Mouse (Mus musculus) hindbrain, postnatal 0 days (tissue): Measurements from ENCODE around the gene Styxl1. TPM values are rescaled to one million over a fixed set of nuclear protein-coding genes. Genes with fewer than 3 reads are reported as not detected.

Experiments used
- ATAC-seq: fragments of 200-750 bp; cut with Nextera tagmentation; 2 replicates; pipeline ENCODE4 v1.8.0; 2017; ENCODE audit warnings: mild to moderate bottlenecking, moderate TSS enrichment, moderate library complexity
- DNase-seq: peaks from one replicate; pipeline ENCODE4 v3.0.0-alpha.2; 2015; ENCODE audit warnings: low spot score
- H3K27ac ChIP-seq: fragments of 300-500 bp; sonication (generic); 2 replicates; pipeline ENCODE4 v1.5.1; 2014; ENCODE audit warnings: mild to moderate bottlenecking
- H3K27me3 ChIP-seq: fragments of 300-500 bp; sonication (generic); 2 replicates; pipeline ENCODE4 v1.6.1; 2014; ENCODE audit warnings: low read length, mixed read lengths; ENCODE audit not compliant: insufficient read depth
- H3K36me3 ChIP-seq: fragments of 300-500 bp; sonication (generic); 2 replicates; pipeline ENCODE4 v1.6.1; 2014; ENCODE audit warnings: low read length, mixed read lengths; ENCODE audit not compliant: insufficient read depth
- H3K4me1 ChIP-seq: fragments of 300-500 bp; sonication (generic); 2 replicates; pipeline ENCODE4 v1.6.1; 2014; ENCODE audit warnings: antibody characterized with exemption, low read length, mixed read lengths; ENCODE audit not compliant: insufficient read depth
- H3K4me2 ChIP-seq: fragments of 300-500 bp; sonication (generic); 2 replicates; pipeline ENCODE4 v1.6.1; 2014; ENCODE audit warnings: low read depth, mild to moderate bottlenecking, low read length, moderate library complexity, mixed read lengths
- H3K4me3 ChIP-seq: fragments of 300-500 bp; sonication (generic); 2 replicates; pipeline ENCODE4 v1.5.1; 2014; ENCODE audit warnings: low read length
- H3K9ac ChIP-seq: fragments of 300-500 bp; sonication (generic); replicated peaks from 2 replicates; pipeline ENCODE4 v1.6.1; 2014; ENCODE audit warnings: mild to moderate bottlenecking, low read length, moderate library complexity, mixed read lengths
- H3K9me3 ChIP-seq: fragments of 300-500 bp; sonication (generic); 2 replicates; pipeline ENCODE4 v1.6.1; 2016; ENCODE audit warnings: low read length, mixed read lengths
- CTCF ChIP-seq: IDR thresholded peaks from 2 replicates; pipeline ENCODE4 v1.5.1; 2016; ENCODE audit warnings: antibody characterized with exemption, control low read depth, low read depth
- WGBS: fragments of 180-500 bp; shearing (Covaris S2); extraction: QIAGEN DNeasy Blood & Tissue Kit; methylation state at CpG from one replicate; pipeline ENCODE4 v1.1.7; 2014; 5-methylcytosine and 5-hydroxymethylcytosine counted together
- polyA plus RNA-seq: library from polyadenylated mRNA; unstranded; fragments of >200 nt; fragmentation: Nextera tagmentation; extraction: Ambion mirVana; gene quantifications from 2 replicates; pipeline ENCODE4 v1.2.1, GENCODE M21; 2015
- total RNA-seq: library from RNA; depleted of rRNA; stranded (reverse); fragments of >200 nt; gene quantifications from 2 replicates; pipeline ENCODE4 v1.2.3, GENCODE M21; 2014

The Styxl1 gene
- total and polyA plus RNA-seq, 2 experiments from 2014 or later = 0.10 to 0.61 TPM

DNA sequence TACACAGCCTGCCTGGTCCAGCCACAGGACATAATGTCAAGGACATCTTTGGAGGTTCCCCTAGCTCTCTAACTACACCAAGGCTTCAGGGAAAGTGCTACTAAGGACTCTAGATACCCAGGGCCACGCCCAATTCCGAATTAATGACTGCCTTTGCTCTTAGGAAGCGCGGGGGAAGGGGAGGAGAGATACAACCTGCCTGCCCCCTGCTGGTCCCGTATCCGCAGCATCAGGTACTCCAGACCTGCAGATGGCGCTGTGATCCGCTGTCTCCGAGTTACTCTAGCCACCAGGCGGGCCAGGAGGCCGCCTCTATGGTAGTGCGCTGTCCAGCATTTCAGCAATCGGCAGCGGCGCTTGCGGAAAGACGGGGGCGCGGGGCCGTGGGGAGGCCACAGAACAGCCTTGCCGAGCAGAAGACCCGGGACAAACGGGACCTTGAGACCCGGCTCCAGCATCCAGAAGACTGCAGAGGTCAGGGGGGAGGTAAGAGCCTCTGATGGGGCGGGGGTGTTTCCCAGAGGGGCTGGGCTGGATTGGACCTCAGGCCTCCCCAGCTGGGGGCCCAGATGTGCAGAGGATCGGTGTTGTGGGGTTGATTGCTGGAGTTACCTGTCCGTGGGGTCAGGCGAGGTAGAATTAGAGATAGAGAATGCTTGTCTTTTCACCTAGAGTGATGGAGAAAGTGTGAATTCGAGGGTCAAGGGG is 28.5 kb upstream of the Styxl1 start, which contains the start of gene Srrm3:
Gene Srrm3 (plus strand): TSS at position 336 of the 708 bp plus-strand sequence.
- peak; percentile 77 for ATAC-seq
- H3K4me2 ChIP-seq = peak within 1 kb of the TSS; percentile 69
- peak within 1 kb of the TSS; percentile 64 for H3K4me3 ChIP-seq
- peak; percentile 96 for DNase-seq
- H3K27me3 ChIP-seq = no peaks in the 10 kb centered on the region
- H3K36me3 ChIP-seq = no peaks in the 10 kb centered on the region
- no peaks in the 10 kb centered on the region for H3K9me3 ChIP-seq
- peak; percentile 100 for TF ChIP-seq CTCF
- peaks cover 11% of the 10 kb centered on the region for H3K4me1 ChIP-seq
- WGBS = 4% methylated on average over 29 of the region's 29 CpGs
- peak within 1 kb of the TSS; percentile 80 for H3K9ac ChIP-seq
- peak within 1 kb of the TSS; percentile 77 for H3K27ac ChIP-seq

DNA sequence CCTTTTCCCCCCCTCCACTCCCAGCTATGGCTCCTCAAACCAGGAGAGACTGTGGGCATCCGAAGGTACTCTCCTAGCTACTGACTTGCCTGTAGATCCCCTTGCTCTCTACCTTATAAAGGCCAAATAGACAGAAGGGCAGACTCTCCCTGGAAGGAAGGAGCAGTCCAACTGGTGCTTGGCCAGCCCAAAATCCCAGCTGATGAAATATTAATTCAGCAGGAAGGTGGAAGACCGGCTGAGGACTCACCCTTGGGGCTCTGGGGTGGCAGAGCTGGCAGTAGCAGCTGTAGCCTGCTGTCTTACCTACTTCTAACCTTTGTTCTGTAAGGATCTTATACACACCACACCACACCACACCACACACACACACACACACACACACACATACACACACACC is 26.6 kb upstream of the Styxl1 start:
- Histone ChIP-seq H3K4me1 (peaks cover 11% of the 10 kb centered on the region), H3K4me3 (no peak overlapping the region), H3K9me3 (no peaks in the 10 kb centered on the region), H3K27ac (no peak overlapping the region), H3K4me2 (no peak overlapping the region), H3K36me3 (no peaks in the 10 kb centered on the region), H3K9ac (no peak overlapping the region), H3K27me3 (no peaks in the 10 kb centered on the region)
- WGBS = 59% methylated on average over 2 of the region's 2 CpGs
- ATAC-seq = no peak
- no peak for TF ChIP-seq CTCF
- no peak for DNase-seq

DNA sequence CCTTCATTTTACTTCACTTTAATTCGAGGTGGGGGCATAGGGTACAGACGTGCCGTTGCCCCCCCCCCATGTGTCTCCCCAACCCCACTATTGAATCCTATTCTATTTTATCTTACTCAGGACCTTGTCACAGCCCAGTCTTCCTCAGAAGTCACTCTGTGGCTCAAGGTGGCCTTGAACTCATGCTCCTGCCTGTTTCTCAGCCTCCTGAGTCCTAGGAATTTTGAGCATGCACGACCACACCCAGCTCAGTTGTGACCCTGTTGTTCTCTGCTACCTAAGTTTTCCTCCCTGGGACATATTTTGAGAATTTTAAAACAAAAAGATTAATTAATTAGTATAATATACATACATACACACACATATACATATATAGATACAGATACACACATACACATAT is 25.5 kb upstream of the Styxl1 start:
- 89% methylated on average over 4 of the region's 4 CpGs for WGBS
- Histone ChIP-seq H3K9me3 (no peaks in the 10 kb centered on the region), H3K36me3 (no peaks in the 10 kb centered on the region), H3K4me3 (no peak overlapping the region), H3K27ac (no peak overlapping the region), H3K27me3 (no peaks in the 10 kb centered on the region), H3K4me2 (no peak overlapping the region), H3K4me1 (peaks cover 11% of the 10 kb centered on the region), H3K9ac (no peak overlapping the region)
- no peak for ATAC-seq
- TF ChIP-seq CTCF = no peak
- DNase-seq = no peak

DNA sequence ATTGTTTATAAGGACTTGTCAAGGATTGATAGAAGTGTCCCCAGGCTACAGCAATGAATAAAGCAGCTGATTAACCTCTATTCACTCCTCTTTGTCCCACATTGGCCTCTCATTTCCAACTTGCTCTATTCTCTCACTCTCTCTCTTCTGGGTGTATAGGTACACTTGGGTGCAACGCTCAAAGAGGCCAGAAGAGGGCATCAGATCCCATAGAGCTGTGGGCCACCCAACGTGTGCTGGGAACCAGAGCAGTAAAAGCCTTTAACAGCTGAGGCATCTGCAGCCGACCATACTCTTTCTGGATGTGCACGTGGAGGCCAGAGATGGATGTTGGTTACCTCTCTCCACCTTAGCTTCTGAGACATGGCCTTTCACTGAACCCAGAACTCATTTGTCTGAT is 24.9 kb upstream of the Styxl1 start:
- Histone ChIP-seq H3K9me3 (no peaks in the 10 kb centered on the region), H3K9ac (no peak overlapping the region), H3K27ac (no peak overlapping the region), H3K4me3 (no peak overlapping the region), H3K4me2 (no peak overlapping the region), H3K36me3 (no peaks in the 10 kb centered on the region), H3K27me3 (no peaks in the 10 kb centered on the region), H3K4me1 (peaks cover 11% of the 10 kb centered on the region)
- peak; percentile 40 for TF ChIP-seq CTCF
- 76% methylated on average over 4 of the region's 4 CpGs for WGBS
- no peak for ATAC-seq
- DNase-seq = no peak

DNA sequence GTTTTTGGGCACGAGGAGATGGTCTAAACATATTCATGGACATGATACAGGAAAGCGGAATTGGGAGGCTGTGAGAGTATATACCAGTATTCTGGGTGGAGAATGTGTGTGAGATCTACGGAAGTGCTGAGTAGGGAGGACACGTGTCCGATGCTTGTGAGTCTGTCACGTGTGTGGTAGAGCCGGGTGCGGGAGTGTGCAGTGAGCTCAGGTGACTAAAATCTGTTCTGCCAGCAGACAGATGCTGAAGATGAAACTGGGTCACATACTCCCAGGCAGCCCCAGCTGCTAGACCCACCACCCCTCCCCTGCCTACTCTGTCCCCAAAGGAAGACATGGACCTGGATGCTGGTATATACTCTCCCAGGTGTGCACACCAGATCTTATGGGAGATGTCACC is 24.5 kb upstream of the Styxl1 start:
- peak; percentile 48 for ATAC-seq
- Histone ChIP-seq H3K9ac (no peak overlapping the region), H3K27ac (no peak overlapping the region), H3K36me3 (no peaks in the 10 kb centered on the region), H3K4me3 (no peak overlapping the region), H3K4me1 (peaks cover 7% of the 10 kb centered on the region), H3K27me3 (no peaks in the 10 kb centered on the region), H3K9me3 (no peaks in the 10 kb centered on the region), H3K4me2 (no peak overlapping the region)
- 87% methylated on average over 8 of the region's 8 CpGs for WGBS
- no peak for TF ChIP-seq CTCF
- DNase-seq = peak; percentile 21

DNA sequence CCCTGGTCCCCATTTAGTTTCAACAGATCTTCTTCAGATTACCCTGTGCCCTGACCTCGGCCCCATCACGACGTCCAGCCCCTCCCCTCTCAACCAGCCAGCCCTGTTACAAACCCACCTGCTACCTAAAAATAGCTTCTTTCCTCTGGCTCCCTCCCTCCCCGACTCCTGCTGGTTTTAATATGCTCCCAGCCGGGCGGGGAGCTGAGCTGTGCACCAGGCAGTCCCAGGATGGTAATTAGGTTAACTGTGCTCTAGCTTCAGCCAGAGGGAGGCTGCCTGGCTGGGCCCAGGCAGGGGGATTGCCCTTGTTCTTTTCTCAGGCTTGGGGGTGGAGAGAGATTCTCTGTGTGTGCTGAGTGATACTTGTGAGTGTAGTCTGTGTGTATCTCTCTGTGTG is 22.7 kb upstream of the Styxl1 start:
- WGBS = 2% methylated on average over 6 of the region's 6 CpGs
- no peaks in the 10 kb centered on the region for H3K4me1 ChIP-seq
- TF ChIP-seq CTCF = no peak
- no peaks in the 10 kb centered on the region for H3K36me3 ChIP-seq
- no peak overlapping the region for H3K4me2 ChIP-seq
- ATAC-seq (peak; percentile 63), DNase-seq (peak; percentile 59)
- no peaks in the 10 kb centered on the region for H3K27me3 ChIP-seq
- H3K4me3 ChIP-seq = no peak overlapping the region
- no peaks in the 10 kb centered on the region for H3K9me3 ChIP-seq
- H3K27ac ChIP-seq = peak overlapping the region; percentile 36; the same call in 1 of the 2 replicates
- H3K9ac ChIP-seq = no peak overlapping the region

DNA sequence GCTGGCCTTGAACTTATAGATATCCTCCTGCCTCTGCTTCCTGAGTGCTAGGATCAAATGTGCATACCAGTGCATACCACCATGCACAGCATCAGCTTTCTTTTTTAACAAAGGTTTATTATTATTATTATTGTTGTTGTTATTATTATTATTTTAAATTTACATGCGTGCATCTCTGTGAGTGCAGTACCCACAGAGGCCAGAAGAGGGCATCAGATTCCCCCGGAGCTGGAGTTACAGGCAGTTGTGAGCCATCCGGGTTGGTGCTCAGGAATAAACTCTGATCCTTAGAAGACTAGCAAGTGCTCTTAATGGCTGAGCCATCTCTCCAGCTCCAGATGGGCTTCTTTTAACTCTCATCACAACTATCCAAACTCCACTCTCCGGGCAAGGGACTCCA is 21.6 kb upstream of the Styxl1 start:
- no peak overlapping the region for H3K4me3 ChIP-seq
- no peak overlapping the region for H3K27ac ChIP-seq
- peak; percentile 78 for TF ChIP-seq CTCF
- H3K36me3 ChIP-seq = no peaks in the 10 kb centered on the region
- 44% methylated on average over 4 of the region's 4 CpGs for WGBS
- H3K27me3 ChIP-seq = no peaks in the 10 kb centered on the region
- H3K9me3 ChIP-seq = no peaks in the 10 kb centered on the region
- H3K4me2 ChIP-seq = no peak overlapping the region
- H3K4me1 ChIP-seq = 0 out of 2 replicates have a peak, but pooled peaks cover 2% of the 10 kb centered on the region
- no peak for ATAC-seq
- no peak overlapping the region for H3K9ac ChIP-seq
- peak; percentile 33 for DNase-seq
